Mouse (Mus musculus) left cerebral cortex, adult 11 months (tissue): ENCODE measurements at regions not wholly inside any gene's neighbourhood (a gene's known extent, or its start where the extent isn't known, plus 50 kb on each side); places are given as distances from the start of the nearest gene placed in this dataset.

Experiments used
- DNase-seq: peaks from one replicate; pipeline ENCODE4 v3.0.0; 2022; ENCODE audit warnings: low spot score

DNA sequence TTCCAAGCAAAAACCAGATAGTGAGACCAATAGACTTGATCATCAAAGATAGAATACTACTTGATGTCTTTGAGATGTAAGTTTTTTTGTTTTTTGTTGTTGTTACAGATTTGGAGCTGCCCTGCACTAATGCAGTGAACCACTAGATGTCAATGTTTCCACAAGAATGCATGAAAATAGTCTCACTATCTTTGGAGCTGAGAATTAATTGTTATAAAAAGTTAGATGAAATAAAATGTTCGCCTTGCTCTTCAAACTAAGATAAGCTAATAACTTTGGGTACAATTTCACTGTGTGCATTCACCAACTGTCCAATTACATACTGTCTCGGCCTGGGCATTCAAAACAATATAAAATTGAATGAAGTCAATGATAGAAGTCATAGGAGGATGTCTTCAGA, 223.2 kb upstream of the Agtr1b start:
- DNase-seq, result peak; percentile 15

DNA sequence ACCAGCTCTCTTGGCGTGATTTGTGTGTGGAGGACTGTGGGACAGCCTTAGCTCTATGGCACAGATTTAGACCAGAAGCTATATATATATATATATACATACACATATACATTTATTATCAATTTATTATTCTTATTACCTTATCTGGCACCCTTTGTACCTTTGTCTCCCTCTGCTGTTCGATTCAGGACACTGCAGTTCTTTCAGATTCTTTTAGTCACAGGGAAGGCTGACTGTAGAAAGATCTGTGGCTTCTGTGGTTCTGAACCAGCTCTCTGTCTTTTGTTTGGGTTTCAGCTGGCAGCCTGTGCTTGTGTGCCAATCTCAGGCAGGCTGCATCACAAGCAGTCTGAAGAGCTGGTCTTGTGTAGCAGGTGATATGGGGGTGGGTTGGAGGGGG, 184.6 kb upstream of the Agtr1b start:
- no peak for DNase-seq

DNA sequence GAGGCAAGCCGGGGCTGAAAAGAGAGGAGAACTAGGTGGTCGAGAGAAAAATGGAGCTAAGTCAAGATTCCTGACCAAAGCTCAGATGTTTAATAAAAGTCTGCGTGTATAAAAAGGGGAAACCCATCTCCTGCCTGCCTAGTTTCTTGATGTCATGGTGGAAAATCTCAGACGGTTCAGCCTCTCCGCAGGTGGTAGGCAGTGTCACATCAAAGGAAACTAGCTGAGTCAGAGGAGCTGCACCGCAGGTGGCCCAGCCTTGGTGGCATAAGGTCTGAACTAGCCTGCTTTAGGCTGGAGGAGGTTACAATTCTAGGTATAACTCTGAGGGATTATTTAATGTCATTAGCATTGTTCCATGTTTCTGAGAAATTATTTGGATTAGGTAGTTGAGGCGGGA, 177.0 kb upstream of the Agtr1b start:
- no peak for DNase-seq

DNA sequence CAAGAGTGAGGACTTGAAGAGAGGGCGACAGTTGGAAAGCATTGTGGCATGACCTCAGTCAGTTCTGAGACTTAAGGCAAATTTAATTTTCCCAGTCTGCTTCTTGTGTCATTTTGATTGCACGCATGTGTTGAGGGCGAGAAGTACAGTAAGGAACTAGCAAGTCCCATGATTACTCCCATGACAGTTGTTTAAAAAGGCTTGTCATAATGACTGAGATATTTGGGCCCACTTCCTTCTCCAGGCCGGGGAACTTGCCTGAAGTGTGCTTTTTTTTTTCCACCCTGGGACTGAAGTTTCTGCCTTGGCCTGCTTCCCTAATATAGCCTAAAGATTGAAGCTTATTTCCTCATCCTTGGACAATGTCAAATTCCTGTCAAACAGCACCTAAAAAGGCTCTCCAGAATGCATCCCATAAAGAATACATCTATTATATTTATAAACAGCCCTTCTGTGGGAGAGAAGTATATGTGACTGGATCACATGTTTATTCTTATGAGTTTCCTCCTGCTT, 171.6 kb upstream of the Agtr1b start:
- DNase-seq, result no peak

DNA sequence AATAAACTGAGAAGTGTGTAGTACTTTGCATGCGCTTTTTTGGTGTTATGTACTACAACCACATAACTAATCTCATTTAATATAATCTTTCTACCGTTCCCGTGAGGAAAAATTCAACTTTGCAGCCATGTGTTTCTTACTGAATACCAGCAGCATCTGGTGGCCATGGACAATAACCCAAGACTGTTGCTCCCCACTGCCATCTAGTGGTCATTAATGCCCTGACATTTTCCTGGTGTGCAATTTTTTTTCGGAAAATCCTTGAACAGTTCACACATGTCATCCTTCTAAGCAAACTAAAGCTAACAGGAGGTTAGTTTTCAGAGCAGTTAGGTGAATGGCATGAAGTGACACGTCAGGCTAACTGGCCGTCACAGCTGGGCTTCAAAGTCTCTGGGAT, 153.8 kb upstream of the Agtr1b start:
- DNase-seq, result no peak

DNA sequence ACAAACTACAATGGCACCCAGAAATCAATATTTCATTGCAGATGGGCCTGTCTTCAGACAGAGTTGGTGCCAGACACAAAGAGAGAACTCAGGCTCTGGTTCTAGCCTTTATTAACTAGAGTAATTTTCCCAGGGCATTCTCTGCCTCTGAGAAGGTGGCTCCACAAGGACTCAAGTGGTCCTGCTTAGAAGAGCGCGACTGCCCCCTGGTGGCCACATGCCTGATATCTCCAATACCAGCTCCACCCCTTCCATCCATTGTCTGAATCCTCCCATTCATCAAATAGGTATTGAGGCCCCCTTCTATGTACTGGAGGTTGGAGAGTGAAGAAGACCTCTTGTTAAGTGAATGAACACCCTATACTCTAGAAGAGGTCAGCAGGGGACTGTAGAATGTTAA, 142.2 kb upstream of the Agtr1b start:
- peak; percentile 70 for DNase-seq

DNA sequence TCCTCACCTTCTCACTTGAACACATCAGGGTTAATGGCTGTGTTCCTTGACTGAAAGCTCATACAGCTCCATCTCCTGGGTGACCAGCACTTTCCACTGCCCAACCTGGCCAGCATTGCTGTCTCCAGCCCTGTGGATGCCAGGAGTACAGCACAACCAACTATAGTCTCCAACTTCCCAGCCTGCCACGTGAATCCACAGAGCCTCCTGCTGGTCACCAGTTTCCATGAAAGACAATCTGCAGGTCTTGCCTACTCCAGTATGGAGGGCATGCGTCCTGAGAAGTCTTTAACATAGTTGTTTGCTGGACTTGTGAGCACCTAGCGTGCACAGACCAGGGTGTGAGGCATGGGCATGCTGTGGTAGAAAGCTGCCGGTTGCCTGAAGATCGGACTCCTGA, 138.6 kb upstream of the Agtr1b start:
- DNase-seq, result no peak
